Mouse (Mus musculus) thymus, postnatal 0 days (tissue): ENCODE measurements at regions not wholly inside any gene's neighbourhood (a gene's known extent, or its start where the extent isn't known, plus 50 kb on each side); places are given as distances from the start of the nearest gene placed in this dataset.

ENCODE experiments used
- DNase-seq: peaks from one replicate; pipeline ENCODE4 v3.0.0-alpha.2; 2015; ENCODE audit warnings: low spot score

DNA sequence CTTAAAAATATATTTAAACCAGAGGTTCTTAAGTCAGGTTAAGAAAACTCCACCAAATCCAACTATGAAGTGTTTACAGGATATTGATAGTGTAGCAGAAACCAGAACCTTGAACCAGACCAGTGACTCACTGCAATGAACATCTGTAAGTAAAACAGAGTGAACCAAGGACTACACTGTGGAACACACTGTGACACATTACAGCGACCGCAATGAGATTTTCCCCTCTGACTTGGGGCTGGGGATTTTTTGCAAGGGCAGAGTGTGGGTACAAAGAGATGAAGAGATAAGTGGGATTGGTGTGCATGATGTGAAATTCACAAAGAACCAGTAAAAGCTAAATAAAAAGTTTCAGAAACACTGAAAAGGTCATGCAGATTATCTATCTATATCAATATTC is 73.0 kb upstream of the Nrn1 start:
- peak; percentile 39 for DNase-seq

DNA sequence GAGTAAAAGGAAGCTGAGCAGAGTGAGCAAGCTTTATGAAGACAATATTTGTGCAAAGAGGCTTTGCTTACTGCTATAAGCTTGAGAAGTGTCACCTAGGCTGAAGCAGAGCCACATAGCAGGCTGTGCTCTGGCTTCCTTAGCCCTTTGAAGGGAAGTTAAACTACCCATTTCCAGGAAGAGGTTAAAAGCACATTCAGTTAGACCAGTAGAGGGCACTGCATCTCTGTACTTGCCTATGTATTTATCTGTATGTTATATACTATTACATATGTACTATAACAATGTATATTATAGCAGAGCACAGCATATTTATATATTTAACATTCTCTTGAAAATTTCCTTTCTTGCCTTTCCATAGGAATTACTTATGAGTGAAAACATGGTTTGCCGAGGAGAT is 54.4 kb upstream of the Nrn1 start:
- peak; percentile 78 for DNase-seq
